Mouse (Mus musculus): ENCODE data around the gene Ptprq.

The Ptprq gene

GRCm38 (mm10) chr10:107626648-107627047, 93.2 kb downstream of the Ptprq start:
- DNase-seq, result no peak

- no peak for DNase-seq
Measured at GRCm38 (mm10) chr10:107624211-107624610, 95.6 kb downstream of the Ptprq start.

- no peak for DNase-seq
Measured at GRCm38 (mm10) chr10:107615460-107615859, 104.4 kb downstream of the Ptprq start.

- no peak for DNase-seq
Measured at GRCm38 (mm10) chr10:107601371-107601770, 118.5 kb downstream of the Ptprq start.

GRCm38 (mm10) chr10:107583360-107583759, 136.5 kb downstream of the Ptprq start:
- DNase-seq, result no peak

GRCm38 (mm10) chr10:107569044-107569443, 150.8 kb downstream of the Ptprq start:
- no peak for DNase-seq

- no peak for DNase-seq
Measured at GRCm38 (mm10) chr10:107568261-107568660, 151.6 kb downstream of the Ptprq start.

GRCm38 (mm10) chr10:107562875-107563274, 157.0 kb downstream of the Ptprq start:
- no peak for DNase-seq

- DNase-seq, result no peak
Measured at GRCm38 (mm10) chr10:107560881-107561280, 159.0 kb downstream of the Ptprq start.

GRCm38 (mm10) chr10:107543026-107543425, 176.8 kb downstream of the Ptprq start:
- DNase-seq, result no peak

GRCm38 (mm10) chr10:107528758-107529157, 191.1 kb downstream of the Ptprq start:
- no peak for DNase-seq

- no peak for DNase-seq
Measured at GRCm38 (mm10) chr10:107519216-107519615, 200.6 kb downstream of the Ptprq start.

GRCm38 (mm10) chr10:107516641-107517040, 203.2 kb downstream of the Ptprq start:
- no peak for DNase-seq

- DNase-seq, result no peak
Measured at GRCm38 (mm10) chr10:107514735-107515134, 205.1 kb downstream of the Ptprq start.

- DNase-seq, result no peak
Measured at GRCm38 (mm10) chr10:107506397-107506796, 213.5 kb downstream of the Ptprq start.

- DNase-seq, result no peak
Measured at GRCm38 (mm10) chr10:107503430-107503829, 216.4 kb downstream of the Ptprq start.

GRCm38 (mm10) chr10:107502193-107502592, 217.7 kb downstream of the Ptprq start:
- DNase-seq, result no peak

- no peak for DNase-seq
Measured at GRCm38 (mm10) chr10:107499656-107500055, 220.2 kb downstream of the Ptprq start.

- DNase-seq, result no peak
Measured at GRCm38 (mm10) chr10:107496402-107496801, 223.4 kb downstream of the Ptprq start.

- DNase-seq, result no peak
Measured at GRCm38 (mm10) chr10:107494568-107494967, 225.3 kb downstream of the Ptprq start, which contains the start of gene Myf6. Gene Myf6 (minus strand): TSS chr10:107494737.

- DNase-seq, result no peak
Measured at GRCm38 (mm10) chr10:107493580-107494474, 226.0 kb downstream of the Ptprq start.

- no peak for DNase-seq
Measured at GRCm38 (mm10) chr10:107492867-107493579, 226.8 kb downstream of the Ptprq start.

GRCm38 (mm10) chr10:107488654-107489315, 231.1 kb downstream of the Ptprq start:
- no peak for DNase-seq
